Mouse (Mus musculus) A20 (cell line): Measurements from ENCODE around the gene Acap2.

ENCODE experiments used
- DNase-seq: peaks from one replicate; pipeline ENCODE4 v3.0.0-alpha.2; 2011; ENCODE audit warnings: low read depth, low spot score

Acap2 gene

DNA sequence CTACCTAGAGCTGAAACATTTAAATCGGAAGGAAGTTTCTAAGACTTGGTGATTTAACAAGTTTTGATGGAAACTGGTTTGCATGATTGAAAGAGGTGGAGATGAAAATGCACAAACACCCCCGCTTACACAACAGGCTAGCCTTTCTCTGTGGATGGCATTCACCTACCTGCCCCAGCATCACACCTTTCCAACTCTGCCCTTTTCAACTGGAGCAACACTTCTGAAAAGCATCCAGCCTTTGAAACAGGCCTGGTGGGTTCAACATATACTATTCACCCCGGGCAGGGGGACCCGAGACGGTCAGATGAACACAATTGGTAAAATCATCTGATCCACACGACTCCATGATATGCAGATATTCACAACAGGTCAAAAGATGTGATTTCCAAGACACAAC is 119.2 kb downstream of the Acap2 start:
- DNase-seq, result no peak

DNA sequence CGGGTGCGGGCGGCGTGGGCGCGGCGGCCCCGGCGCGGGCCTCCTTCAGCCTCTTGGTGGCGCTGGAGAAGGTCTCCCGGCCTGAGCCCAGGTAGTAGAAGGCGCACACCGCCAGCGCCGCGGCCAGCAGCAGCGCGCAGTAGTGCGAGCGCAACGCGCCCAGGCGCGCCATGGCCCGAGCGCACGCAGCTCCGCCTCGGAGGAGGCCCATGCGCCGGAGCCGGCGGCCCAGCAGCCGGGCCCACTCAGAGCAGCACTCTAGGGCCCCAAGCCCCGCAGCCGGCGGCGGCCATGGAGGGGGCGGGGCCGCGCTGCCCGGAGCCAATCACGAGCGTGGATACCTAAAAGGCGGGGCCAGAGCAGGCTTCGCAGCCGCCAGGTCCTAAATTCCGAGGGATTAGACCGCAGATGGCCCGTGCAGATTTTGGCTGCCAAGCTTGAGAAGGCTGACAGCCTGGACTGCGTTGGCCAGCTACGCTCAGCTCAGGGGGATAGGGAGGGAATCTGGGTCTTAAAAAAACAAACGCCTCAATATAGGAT is 119.8 kb downstream of the Acap2 start, which contains the start of gene Xxylt1:
TSS of gene Xxylt1 (minus strand) at position 308 of the 540 bp plus-strand sequence.
- DNase-seq, result peak; percentile 96

DNA sequence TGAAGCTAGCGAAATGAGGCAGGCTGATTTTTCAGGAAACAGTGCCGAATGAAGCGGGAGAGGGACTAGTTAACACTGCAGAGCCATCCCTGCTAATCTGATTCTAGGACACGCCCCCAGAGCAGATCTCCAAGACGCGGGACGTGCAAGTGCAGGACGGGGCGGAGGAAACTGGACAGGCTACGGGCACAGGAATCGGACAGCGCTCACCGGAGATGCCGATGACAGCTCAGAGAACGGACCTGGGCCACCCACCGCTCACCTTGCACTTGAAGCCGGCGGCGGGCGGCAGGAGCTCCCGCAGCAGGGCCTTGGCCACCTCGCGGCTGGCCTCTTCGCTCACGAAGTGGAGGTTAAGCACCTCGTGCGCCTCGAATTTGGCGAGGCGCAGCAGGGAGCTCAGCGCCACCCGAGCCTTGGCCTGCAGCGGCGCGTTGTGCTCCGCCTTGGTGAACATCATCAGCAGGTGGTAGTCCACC is 120.4 kb downstream of the Acap2 start:
- DNase-seq, result peak; percentile 83

DNA sequence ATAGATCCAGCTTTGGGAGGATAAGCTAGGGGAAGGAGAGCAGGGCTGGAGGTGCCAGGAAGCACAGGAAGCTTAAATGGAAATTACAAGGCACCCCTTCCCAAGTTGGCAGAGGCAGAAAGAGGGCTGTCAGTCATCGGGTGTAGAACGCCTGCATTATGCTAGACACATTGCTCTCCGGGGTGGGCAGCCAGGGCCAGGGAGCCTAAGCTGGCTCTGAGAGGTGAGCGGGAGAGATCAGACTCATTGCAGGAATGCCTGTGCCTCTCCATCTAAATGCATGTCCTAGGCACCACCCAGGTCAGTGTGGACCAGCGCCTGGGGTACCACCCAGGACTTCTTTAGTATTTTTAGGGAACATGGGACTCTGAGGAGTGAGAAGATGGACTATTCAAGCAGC is 123.6 kb downstream of the Acap2 start:
- no peak for DNase-seq

DNA sequence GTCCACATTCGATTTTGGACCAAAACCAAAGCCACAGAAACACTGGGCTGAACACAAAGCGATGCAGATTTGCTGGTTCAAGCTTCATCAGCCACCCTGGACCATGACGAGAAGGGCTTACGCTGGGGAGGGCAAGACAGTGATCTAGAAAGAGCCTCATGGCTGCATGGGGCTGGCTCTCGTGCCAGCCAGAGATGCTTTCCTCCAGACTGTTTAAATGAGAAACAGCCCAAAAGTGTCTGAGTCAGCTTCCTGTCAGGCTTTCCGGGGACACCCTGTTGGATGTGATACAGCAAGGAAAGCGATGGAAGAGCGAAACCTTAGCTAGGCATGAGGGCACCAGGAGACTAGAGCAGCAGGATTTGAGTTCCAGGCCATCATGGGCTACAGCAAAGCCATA is 124.6 kb downstream of the Acap2 start:
- no peak for DNase-seq

DNA sequence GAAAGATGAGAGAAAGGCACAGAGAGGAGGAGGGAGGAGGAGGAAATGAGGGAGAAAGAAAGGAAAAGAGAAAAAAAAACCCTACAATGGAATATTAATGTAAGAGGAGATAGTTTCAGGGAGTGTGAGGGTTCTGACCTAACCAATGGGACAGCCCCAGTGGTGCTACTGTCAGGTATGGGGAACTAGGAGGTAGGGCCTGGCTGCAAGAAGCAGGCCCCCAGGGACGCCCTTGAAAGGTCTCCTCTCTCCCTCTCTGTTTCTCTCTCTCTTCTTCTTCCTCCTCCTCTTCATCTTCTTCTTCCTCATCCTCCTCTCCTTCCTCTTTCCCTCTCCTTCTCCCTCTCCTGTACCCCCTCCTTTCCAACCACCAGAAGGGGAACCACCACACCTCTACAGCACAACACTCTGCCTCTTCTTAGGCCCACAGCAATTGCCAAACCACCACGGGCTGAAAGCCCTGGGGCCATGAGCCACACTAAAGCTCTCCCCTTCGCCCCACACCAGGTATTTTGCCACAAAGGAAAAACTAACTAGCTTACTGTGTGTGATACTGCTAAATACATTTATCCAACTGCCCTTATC is 126.6 kb downstream of the Acap2 start:
- DNase-seq, result no peak

DNA sequence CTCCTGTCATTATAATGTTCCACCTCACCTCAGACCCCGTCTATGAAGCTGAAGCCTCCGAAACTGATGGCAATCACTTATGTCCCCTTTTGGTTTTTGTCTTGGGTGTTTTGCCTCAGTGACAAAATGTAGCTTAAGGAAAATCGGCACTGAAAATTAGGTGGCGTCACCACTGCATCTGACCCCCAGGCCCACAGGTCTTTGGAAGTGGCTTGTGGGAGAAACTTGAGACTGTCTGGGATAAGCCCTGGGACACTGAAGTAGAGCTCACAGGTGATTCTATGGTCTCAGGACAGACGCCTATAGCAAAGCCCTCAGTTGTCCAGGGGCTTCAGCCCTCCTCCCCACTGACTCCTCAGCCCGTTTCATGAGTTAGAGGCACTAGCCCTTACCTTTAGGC is 129.3 kb downstream of the Acap2 start:
- no peak for DNase-seq

DNA sequence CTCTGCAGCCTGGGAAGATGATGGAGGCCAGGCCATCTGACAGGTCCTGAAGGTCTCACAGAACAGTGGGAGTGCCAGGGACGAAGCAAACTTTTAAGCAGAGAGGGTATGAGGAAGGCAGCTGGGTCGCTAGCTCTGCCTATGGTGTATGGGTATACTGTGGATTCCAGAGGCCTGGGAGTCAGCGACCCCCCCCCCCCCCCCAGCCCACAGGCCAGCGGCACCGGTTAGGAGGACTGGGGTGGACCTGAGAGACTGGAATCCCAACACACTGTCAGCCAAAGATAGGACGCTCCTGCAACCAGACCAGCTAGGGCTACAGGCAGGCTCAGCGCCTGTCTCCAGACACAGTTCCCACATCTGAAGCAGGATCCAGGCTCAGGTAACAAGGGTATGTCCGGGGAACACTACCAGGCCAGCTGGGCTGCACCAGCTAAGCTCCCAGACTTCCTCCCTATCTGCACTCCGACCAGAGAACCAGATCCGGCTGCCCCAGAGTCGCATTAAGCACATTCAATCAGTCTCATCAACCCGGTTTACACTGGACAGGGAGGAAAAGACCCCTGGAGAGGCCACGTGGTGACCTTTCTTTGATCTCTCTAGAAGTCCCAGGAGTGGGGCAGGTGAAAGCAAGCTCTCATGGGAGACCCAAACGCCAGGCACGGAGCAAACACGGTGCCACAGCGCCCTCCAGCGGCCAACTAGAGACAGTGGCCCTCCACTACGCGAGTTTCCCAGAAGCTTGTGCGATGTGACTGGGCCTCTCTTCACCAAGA is 130.5 kb downstream of the Acap2 start:
- peak; percentile 81 for DNase-seq

DNA sequence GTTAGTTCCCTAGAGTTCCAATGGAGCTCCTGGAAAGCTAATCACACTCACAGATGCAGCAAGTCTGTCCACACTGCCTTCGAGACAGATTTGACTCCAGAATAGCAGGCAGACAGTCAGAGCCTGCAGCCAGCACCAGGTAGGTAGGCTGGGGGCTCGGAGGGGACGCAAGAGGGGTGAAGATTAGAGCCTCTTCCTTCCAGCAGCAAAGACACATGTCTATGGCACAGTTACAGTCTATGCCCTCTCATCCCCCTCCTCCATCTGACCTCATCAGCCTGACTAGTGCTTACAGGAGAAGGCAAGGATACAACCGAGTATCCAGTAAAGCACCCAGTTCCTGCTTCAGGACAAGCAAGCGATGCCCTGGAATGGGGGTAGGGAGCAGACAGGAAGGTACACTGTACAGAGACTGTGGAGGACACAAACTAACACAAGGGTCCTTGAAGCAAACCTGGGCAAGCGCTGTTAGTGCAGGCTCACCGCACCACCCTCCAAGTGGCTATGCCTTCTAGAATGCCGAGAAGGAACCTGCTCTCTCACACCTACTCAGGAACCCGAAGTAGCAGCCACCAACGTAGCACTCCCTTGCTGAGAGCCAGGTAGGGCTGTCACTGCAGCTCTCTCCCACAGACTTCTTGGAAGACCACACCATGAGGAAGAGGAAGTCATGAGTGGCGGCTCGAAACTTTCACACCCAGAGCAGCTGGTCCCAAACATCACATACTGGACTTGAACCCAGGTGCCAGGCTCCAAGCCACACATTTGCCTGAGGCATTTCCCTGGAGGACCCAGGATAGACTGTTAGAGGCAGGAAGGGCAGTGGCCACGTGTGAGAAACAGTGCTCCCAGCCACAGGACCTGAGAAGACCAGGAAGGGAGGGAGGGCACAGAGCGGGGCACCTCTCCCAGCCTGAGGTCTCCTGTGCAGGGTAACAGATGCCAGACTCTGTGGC is 131.6 kb downstream of the Acap2 start:
- no peak for DNase-seq

DNA sequence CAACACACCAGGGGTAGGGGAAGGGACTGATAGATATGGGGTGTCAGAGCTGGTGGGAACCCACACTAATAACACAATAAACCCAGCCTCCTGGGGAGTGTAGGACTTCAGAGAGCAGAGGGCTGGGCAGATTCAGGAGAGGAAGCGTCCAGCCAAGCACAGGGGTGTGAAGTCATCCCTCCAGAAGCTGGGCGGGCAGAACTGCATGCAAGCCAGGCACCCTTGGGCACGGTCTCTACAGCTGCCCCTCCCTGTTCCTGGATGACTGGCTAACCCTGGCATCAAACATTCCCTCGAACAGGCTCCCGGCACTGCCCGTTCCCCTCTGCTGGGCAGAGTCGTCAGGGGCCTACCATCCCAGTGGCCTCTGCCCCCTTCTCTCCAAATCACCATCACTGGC is 132.8 kb downstream of the Acap2 start:
- DNase-seq, result no peak

DNA sequence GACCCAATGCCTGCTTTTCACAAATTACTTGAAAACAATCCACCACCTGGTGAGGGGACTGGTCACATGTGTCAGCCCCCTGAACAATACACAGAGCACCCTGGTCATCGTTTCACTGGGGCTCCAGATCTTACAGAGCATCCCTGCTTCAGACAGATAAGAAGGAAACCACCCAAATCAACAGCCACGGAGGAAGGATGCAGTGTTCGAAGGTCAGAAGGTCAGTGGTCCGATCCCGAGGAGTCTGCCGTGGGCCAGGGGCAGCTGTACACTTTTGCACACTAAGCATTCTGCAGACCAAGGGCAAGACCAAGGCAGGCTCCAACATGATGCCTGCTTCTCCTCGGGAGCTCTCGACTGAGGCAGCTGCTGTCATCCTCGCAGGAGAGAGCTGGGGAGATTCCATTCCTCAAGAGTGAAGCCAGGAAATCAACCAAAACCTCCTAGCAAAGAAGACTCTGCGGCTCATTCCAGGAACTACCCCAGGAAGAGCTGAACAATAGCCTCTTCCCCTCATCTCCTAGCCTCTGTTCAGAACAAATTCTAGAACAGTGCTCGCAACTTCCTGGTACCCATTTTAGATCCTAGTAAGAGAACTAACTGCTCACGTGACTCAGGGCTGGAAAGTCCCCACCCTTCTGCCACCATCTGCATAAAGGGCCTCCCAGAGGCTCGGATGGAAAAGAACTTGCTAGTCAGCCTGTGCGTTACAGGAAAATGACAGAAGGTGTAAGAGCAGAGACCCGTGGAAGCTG is 134.5 kb downstream of the Acap2 start:
- peak; percentile 79 for DNase-seq

DNA sequence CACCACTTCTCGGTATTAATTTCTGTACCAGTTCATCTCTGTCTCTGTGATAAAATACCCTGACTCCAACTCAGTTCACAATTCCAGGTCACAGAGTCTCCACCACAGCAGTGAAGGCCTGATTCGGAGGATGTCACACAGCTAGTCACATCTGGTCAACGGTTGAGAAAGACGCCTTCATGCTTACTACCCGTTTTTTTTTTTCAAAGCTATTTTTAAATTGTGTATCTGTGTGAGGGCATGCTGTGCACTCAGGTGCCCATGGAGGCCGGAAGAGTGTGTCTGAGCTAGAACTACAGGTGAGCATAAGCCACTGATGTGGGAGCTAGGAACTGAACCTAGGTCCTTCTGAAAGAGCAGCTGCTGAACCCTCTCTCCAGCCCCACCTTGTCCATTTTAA is 136.3 kb downstream of the Acap2 start:
- peak; percentile 46 for DNase-seq

DNA sequence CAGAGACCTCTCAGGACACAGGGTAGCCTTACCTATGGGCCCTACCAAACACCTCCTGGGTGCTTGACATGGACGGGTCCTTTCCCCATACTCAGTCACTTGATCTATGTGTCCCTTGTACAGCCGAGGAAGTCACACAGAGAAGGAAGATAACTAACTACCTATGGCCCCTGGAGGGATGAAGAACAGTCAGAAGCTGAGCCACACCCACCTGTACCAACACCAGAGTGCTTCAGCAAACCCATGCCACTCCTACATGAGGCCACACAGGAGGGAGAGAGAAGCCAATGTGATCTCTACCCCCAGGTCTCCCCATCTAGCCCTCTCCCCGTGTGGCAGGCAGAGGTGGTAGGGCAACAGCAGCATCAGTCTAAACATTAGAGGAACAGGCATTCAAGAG is 138.1 kb downstream of the Acap2 start:
- no peak for DNase-seq

DNA sequence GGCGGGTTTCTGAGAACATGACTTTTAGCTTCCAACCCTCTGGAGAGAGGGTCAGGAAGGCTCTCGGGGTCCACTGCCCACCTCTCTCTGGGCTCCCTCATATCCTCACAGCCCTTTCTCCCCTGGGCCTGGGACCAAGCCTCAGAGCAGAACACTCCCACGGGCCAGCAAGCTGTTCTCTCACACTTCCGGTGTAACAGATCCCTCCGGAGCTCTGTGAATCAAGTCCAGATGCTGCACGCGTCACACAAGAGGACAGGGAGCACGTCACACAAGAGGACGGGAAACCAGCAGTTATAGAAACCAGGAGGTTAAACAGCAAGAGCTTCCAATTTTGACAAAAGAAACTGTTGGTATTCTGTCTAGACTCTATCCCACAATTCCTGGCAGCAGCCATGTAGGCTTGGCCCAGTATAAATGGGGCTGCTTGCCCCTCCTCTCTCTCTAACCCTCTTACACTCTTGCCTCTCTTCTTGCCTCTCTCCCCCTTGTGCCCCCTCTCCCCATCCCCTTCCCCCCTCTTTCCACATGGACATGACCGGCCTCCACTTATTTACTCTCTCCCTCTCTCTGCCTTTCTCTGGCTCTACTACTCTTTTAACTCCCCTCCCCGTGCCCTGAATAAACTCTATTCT is 139.7 kb downstream of the Acap2 start:
- no peak for DNase-seq

DNA sequence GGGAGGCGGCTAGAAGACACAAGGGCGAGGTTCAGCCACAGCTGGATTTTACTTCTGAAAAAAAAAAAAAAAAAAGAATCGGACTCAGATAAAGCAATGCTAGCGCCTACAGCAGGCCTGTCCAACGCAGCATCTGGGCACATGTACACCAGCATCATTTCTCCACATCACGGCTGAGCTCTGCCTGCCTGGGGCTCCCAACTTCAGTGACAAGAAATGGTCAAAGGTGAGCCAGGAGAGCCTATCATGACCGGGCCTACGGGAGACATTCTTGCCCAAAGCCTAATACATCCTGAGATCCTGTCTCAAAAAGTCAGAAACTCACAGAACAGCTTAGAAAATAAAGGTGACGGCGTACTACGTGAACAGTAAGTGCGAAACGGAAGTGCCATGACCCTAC is 140.3 kb downstream of the Acap2 start:
- no peak for DNase-seq

DNA sequence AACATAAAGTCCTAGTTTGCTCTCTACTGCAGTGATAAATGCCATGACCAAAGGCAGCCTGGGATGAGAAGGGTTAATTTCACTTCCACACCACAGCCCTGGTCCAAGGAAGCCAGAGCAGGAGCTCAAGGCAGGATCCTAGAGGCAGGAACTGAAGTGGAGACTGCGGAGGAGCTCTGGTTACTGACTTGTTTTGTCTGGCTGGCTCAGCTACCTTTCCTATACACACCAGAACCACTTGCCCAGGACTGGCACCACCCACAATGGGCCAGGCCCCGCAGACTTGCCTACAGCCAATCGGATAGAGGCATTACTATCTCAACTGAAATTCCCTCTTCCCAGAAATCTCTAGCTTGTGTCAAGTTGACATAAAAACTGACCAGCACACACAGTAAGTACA is 140.8 kb downstream of the Acap2 start:
- DNase-seq, result no peak

DNA sequence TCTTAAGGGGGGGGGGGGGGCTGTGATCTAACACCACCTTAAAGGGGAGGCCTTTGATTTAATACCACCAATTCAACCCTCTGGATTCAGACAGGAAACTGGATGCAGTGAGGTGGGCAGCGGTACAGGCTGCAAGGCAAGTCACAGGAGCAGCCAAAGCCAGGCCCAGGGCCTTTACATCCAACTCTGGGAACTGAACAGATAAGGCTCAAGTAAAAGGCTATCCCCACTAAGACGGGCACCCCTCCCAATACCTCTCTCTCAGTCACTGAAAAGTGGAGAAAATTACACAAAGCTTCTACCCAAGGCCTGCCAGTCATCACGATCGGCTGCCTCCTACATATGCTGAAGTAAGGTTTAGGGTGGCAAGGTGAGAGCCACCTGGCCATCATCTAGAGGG is 141.3 kb downstream of the Acap2 start:
- DNase-seq, result no peak

DNA sequence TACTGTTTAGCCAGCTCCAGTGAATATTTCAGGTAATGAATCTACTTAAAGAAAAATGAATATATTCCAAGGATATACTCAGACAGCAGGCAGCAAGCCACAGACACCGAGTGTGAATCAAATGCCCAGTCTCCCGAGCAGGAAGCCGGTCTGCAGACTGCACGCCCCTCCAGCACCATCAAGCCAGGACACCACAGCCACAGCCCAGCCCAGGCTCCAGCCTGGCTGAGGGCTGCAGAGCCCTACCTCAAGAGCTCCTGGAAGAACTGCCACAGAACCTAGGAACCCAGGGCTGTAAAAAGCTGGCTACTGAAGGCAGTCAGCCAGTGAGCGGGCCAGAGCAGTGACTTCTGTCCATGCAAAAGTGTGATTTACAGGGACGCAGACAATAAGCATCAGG is 148.2 kb downstream of the Acap2 start:
- no peak for DNase-seq

DNA sequence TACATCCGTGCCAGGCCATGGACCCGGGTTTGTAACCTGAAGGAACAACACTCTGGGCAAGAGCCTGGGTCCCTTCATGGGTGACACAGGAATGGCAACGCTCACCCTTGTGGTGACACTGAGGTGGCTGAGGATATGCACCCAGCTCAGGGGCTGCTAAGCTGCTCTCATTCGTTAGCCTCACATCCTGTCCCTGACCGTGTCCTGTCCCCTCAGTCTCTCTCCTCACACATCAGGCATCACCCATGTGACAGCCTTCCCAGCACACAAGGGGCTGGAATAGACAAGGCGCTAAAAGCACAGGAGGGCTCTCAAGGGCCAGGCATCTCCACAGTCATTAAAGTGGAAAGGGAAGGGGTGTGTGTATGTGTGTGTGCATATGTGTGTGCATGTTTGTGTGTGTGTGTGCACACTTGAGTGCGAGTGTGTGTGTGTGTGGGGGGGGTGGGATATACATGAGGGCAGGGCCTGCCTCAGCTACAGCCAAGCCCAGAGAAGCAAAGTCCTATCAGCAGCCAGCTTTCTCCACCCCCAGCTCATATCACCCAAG is 148.8 kb downstream of the Acap2 start:
- no peak for DNase-seq

DNA sequence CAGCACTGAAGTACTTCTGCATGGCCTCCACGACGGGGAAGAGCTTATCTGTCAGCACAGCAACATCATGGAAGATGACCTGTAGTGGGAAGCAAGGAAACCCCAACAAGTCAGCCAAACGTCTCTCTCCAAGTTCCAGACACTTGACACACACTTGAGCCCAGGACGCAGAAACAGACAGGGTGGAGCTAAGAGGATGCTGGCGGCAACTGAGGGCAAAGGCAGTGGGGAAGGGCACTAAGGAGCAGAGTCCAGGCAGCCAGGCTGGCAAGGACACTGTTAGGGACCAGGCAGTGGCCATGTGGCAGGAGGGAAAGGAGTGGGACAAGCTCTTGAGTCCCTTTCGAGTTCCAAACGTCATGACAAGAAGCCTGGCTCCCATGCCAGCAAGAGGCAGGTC is 150.3 kb downstream of the Acap2 start:
- DNase-seq, result no peak
